Mouse (Mus musculus) megakaryocyte, embryonic 14.5 days (primary cell): Measurements from ENCODE around the gene H2al1g.

Experiments used
- FLI1 ChIP-seq: IDR thresholded peaks from 2 replicates; pipeline ENCODE4 v1.6.1; 2012; ENCODE audit warnings: low read length, inconsistent platforms, mixed read lengths
- GATA1 ChIP-seq: IDR thresholded peaks from 3 replicates; pipeline ENCODE4 v1.6.1; 2012; ENCODE audit warnings: mixed read lengths, low read length, inconsistent platforms, borderline replicate concordance

DNA sequence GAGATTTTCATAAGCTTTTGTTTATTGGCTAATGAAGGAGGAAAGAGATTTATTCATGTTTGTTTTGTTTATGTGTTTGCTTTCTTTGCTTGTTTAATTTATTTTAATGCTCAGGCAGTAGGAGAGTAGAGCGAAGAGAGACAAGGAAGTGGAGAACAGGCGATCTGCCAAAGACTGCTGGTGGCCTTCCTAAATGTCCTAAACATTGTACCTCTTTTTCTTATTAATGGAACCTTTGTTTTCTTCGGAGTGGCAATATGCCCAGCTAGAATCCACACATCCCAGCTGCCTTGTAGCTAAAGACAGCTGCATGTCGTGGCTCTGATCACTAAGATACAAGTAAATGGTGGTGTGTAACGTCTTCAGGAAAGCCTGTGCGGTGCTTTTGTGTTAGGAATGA lies 41.0 kb upstream of the H2al1g start:
- TF ChIP-seq GATA1 (no peak), FLI1 (no peak)
